Mouse (Mus musculus): Measurements from ENCODE around the gene Ddx39. TPM values are rescaled to one million over a fixed set of nuclear protein-coding genes. Genes with fewer than 3 reads are reported as not detected.
A peak's percentile ranks its signal among the peaks of the same experiment; 100 is the strongest.

Ddx39 gene
- polyA plus RNA-seq, 1 experiment: 24.0 TPM

DNA sequence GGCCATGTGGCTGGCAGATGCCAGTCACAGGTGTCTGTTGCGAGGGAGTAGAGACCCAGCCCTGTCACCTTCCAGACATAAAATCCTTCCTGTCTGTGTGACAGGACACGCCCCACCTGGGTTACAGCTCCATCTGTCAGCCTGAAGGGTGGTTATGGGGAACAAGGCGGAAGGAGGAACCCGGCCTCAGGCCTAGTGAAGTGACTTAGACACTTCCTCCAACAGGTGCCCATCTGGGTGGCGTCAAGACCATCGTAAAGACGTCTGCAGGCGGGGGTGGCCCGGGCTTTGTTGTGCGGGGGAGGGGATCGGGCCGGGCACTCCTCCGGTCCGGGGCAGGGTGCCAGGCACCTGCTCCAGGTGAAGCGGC lies 16.7 kb upstream of the Ddx39 start:
- Histone ChIP-seq H3K4me1 (ENCODE audit: control insufficient read depth, insufficient read depth, low read length) (peaks cover 27% of the 10 kb centered on the region), H3K4me3 (replicated peaks; ENCODE audit: extremely low read depth, low read depth, low read length) (peak overlapping the region; percentile 74)
- no peak for TF ChIP-seq CTCF (IDR thresholded peaks at IDR 0.05; ENCODE audit: insufficient read depth, low read length)
- no peak for TF ChIP-seq POLR2A (IDR thresholded peaks at IDR 0.05; ENCODE audit: borderline replicate concordance, extremely low read depth, low read depth, low read length)
- under 1% methylated on average over 15 of the region's 15 CpGs for WGBS
- DNase-seq: peak; percentile 67

DNA sequence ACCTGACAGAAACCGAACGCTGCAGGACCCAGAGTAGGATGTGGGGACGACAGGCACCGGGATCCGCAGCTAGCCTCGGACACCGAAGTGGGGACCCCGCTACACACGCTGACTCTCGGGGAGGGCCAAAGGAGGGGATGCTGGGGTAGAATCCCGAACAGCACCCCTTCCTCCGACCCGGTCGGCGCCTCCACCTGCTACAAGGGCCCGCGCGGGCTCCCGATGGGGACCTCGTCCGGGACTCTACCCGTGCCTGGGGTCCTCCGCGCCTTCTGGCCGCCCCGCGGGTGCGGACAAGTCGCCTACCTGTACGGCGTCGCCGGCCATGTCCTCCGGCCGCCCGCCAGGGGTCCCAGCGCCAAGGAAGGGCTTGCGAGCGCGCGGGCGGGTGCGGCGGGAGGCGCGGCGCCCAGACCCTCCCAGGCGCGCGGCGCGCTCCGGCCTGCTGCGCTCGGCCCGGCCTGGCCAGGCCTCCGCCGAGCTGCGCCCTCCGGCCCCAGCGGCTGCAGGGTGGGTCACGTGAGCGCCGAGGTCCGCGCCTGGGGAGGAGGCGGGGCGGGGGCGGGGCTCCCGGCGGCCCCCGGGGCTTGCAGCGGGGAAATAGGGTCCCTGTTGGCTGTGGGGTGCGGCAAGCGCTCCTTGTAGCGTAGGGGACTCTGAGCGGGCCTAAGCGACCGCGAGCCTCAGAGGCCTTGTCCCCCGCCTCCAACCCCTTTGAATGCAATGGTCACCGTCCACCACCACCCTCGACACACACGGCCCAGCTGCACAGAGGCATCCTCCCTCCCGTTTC lies 16.1 kb upstream of the Ddx39 start, which contains the start of gene Pkn1:
Pkn1 (minus strand) TSS at position 519 of the 793 bp plus-strand sequence.
- peak within 1 kb of the TSS; percentile 74 for H3K4me3 ChIP-seq (replicated peaks; ENCODE audit: extremely low read depth, low read depth, low read length)

DNA sequence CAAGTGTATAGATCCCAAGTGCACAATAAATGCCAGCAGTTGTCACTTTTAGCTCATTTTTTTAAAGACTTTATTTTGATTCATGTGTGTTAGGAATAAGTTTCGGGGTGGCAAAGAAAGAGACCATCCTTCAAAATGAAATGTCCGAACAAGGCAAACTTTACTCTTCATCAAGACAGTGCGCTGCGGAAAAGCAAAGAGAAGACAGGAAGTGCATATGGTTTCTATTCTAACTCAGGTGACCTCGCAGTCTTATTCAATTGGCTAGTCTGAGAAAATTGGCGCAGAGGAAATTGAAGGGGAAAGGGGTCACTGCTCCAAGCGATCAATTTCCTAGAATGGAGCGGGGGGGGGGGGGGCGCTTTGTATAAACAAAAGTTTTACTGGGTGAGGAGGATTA lies 15.4 kb upstream of the Ddx39 start:
- Histone ChIP-seq H3K4me3 (replicated peaks; ENCODE audit: extremely low read depth, low read depth, low read length) (peak overlapping the region; percentile 74), H3K4me1 (ENCODE audit: control insufficient read depth, insufficient read depth, low read length) (peaks cover 22% of the 10 kb centered on the region)
- TF ChIP-seq CTCF (IDR thresholded peaks at IDR 0.05; ENCODE audit: insufficient read depth, low read length): no peak
- no peak for TF ChIP-seq POLR2A (IDR thresholded peaks at IDR 0.05; ENCODE audit: borderline replicate concordance, extremely low read depth, low read depth, low read length)
- WGBS: 14% methylated on average over 9 of the region's 9 CpGs
- no peak for DNase-seq

More for the DNA sequence above, 16.1 kb upstream of the Ddx39 start, which contains the start of gene Pkn1:
- TF ChIP-seq POLR2A (IDR thresholded peaks at IDR 0.05; ENCODE audit: borderline replicate concordance, extremely low read depth, low read depth, low read length) (peak; percentile 74), CTCF (IDR thresholded peaks at IDR 0.05; ENCODE audit: insufficient read depth, low read length) (no peak)
- peaks cover 25% of the 10 kb centered on the region for H3K4me1 ChIP-seq (ENCODE audit: control insufficient read depth, insufficient read depth, low read length)
- DNase-seq: peak; percentile 71
- under 1% methylated on average over 78 of the region's 85 CpGs for WGBS

DNA sequence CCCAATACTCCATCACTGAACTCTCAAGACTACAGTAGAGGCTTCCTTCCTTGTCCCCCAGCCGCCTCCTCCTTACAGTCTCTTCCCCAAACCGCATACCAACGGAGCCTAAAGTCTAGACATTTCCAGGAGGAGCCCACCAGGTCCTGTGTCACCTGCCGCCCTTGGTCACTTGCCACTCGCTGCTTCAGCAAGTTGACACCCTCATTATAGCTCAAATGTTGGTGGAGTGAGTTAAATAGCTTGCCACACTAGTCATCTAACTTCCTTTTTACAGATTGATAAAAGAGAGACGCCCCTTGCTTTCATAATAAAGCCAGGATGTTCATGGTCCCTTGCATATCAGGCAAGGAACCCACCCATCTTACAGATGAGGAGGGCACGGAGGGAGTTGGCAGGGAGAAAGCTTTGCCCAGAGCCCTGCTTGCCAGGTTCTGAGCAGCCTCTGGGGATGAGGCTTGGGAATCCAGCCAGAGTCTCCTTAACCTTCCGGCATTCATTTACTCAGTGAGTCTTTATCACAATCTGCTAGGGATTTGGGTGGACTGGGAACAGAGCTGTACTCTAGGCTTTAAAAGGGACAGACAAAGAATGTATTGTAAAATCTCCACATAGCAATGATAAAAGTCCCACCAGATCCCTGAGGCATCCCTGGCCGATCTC lies 14.4 kb upstream of the Ddx39 start:
- Histone ChIP-seq H3K4me3 (replicated peaks; ENCODE audit: extremely low read depth, low read depth, low read length) (no peak overlapping the region), H3K4me1 (ENCODE audit: control insufficient read depth, insufficient read depth, low read length) (peaks cover 12% of the 10 kb centered on the region)
- DNase-seq: no peak
- no peak for TF ChIP-seq CTCF (IDR thresholded peaks at IDR 0.05; ENCODE audit: insufficient read depth, low read length)
- WGBS: 64% methylated on average over 9 of the region's 9 CpGs

DNA sequence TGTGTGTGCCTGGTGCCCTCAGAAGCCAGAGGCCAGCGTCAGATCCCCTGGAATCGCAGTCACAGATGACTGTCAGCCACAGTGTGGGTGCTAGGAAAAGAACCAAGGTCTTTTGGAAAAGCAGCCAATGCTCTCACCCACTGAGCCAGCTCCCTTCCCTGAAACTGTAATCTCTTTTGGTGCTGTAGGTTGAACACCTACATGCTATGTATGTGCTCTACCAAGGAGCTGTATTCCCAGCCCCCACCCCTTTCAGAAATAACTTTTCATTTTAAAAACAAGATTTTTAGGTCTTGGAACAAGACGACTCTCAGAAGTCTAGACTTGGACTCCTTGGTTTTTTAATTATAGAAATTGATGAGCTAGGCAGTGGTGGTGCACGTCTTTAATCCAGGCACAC lies 11.6 kb upstream of the Ddx39 start:
- TF ChIP-seq POLR2A (IDR thresholded peaks at IDR 0.05; ENCODE audit: borderline replicate concordance, extremely low read depth, low read depth, low read length): no peak
- no peak for TF ChIP-seq CTCF (IDR thresholded peaks at IDR 0.05; ENCODE audit: insufficient read depth, low read length)
- no peak for DNase-seq
- Histone ChIP-seq H3K4me1 (ENCODE audit: control insufficient read depth, insufficient read depth, low read length) (no peaks in the 10 kb centered on the region), H3K4me3 (replicated peaks; ENCODE audit: extremely low read depth, low read depth, low read length) (no peak overlapping the region)
- 78% methylated on average over 4 of the region's 4 CpGs for WGBS

DNA sequence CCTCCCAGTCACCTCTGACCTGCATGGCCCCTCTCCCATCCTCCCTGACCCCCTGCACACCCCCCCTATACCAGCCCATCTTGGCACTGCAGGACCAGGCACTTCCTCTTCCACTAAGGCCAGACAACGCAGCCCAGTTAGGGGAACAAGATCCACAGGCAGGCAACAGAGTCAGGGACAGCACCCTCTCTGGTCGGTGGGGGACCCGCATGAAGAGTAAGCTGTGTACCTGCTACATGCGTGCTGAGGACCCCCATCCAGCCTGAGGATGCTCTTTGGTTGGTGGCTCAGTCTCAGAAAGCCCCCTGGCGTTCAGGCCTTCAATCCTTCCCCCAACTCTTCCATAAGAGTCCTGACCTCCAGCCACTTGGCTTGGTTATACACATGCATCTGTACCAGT lies 8.6 kb upstream of the Ddx39 start:
- no peak for DNase-seq
- 61% methylated on average over 5 of the region's 5 CpGs for WGBS
- no peak overlapping the region for H3K4me3 ChIP-seq (replicated peaks; ENCODE audit: extremely low read depth, low read depth, low read length)
- no peaks in the 10 kb centered on the region for H3K4me1 ChIP-seq (ENCODE audit: control insufficient read depth, insufficient read depth, low read length)
- TF ChIP-seq CTCF (IDR thresholded peaks at IDR 0.05; ENCODE audit: insufficient read depth, low read length): no peak
- no peak for TF ChIP-seq POLR2A (IDR thresholded peaks at IDR 0.05; ENCODE audit: borderline replicate concordance, extremely low read depth, low read depth, low read length)

DNA sequence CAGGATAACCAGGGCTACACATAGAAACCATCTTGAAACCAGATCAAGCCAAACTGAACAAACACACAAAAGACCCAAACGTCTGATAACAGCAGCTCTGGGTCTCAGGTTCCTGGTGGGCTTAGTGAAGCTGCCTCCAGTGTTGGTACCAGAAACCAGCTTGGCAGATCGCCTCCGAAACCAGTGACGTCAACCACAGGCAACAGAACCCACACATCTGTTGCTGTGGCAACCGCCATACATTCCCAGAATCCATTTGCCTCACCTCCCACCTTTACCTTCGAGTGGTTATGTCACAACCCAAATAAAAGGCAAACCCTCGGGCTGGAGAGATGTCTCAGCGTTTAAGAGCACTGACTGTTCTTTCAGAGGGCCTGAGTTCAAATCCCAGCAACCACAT lies 7.4 kb upstream of the Ddx39 start:
- no peak for DNase-seq
- no peak for TF ChIP-seq POLR2A (IDR thresholded peaks at IDR 0.05; ENCODE audit: borderline replicate concordance, extremely low read depth, low read depth, low read length)
- no peak for TF ChIP-seq CTCF (IDR thresholded peaks at IDR 0.05; ENCODE audit: insufficient read depth, low read length)
- 62% methylated on average over 8 of the region's 8 CpGs for WGBS
- Histone ChIP-seq H3K4me3 (replicated peaks; ENCODE audit: extremely low read depth, low read depth, low read length) (no peak overlapping the region), H3K4me1 (ENCODE audit: control insufficient read depth, insufficient read depth, low read length) (no peaks in the 10 kb centered on the region)

DNA sequence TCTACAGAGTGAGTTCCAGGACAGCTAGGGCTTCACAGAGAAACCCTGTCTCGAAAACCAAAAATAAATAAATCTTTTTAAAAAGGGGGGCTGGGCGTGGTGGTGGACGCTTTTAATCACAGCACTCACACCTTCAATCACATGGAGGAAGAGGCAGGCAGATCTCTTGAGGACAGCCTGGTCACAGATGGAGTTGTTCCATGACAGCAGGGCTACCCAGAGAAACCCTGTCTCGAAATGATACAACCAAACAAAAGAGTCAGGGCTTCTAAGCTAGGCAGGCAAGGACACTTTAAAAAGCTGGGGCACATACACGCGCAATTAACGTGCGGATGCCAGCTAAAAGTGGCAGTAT lies 324 bp upstream of the Ddx39 start:
- no peak for DNase-seq
- Histone ChIP-seq H3K4me3 (replicated peaks; ENCODE audit: extremely low read depth, low read depth, low read length) (peak overlapping the region; percentile 6), H3K4me1 (ENCODE audit: control insufficient read depth, insufficient read depth, low read length) (peaks cover 4% of the 10 kb centered on the region; the same call in 1 of the 2 replicates)
- WGBS: 13% methylated on average over 8 of the region's 8 CpGs
- TF ChIP-seq POLR2A (IDR thresholded peaks at IDR 0.05; ENCODE audit: borderline replicate concordance, extremely low read depth, low read depth, low read length): no peak
- TF ChIP-seq CTCF (IDR thresholded peaks at IDR 0.05; ENCODE audit: insufficient read depth, low read length): no peak

DNA sequence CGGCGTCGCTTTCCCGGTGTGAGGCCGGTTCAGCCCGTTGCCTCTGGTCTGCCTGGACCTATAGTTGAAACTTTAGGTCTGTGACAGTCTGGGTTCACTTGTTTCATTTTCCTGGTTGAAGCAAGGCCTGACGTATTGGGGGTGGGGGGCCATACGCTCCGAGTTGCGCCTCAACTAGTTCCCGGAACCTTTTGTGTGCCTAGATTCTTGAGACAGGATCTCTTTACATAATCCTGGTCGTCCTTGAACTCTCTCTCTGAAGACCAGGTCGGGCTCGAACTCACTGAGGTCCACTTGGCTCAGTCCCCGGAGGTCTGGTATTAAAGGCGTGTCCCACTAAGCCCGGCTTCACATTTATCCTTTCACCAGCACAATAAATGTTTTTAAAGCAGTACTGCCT lies 794 bp downstream of the Ddx39 start:
- WGBS: under 1% methylated on average over 17 of the region's 17 CpGs
- no peak for DNase-seq
- no peak for TF ChIP-seq POLR2A (IDR thresholded peaks at IDR 0.05; ENCODE audit: borderline replicate concordance, extremely low read depth, low read depth, low read length)
- TF ChIP-seq CTCF (IDR thresholded peaks at IDR 0.05; ENCODE audit: insufficient read depth, low read length): no peak
- Histone ChIP-seq H3K4me1 (ENCODE audit: control insufficient read depth, insufficient read depth, low read length) (peaks cover 4% of the 10 kb centered on the region; the same call in 1 of the 2 replicates), H3K4me3 (replicated peaks; ENCODE audit: extremely low read depth, low read depth, low read length) (peak overlapping the region; percentile 72)

DNA sequence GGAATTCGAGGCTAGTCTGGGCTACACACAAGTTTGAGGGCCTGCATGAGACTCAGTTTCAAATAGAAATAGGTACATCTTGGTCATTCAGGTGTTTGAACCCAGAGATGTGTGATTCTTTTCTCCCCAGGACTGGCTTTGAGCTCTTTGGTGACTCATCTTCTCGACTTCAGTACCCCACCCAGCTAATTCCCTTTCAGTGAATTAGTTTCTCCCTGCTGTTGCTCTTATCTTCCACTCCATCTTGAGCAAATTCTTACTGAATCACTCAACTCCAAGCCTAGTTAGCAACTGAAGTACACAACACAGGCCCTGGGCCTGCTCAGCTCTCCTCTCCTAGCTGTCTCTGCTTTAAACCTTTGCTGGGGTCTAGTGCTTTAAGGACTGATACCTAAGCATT lies 1.6 kb downstream of the Ddx39 start:
- 42% methylated on average over 2 of the region's 2 CpGs for whole genome bisulfite sequencing
- Histone ChIP-seq H3K4me3 (replicated peaks; ENCODE audit: extremely low read depth, low read depth, low read length) (no peak overlapping the region), H3K4me1 (ENCODE audit: control insufficient read depth, insufficient read depth, low read length) (peaks cover 4% of the 10 kb centered on the region; the same call in 1 of the 2 replicates)
- no peak for DNase-seq
- no peak for TF ChIP-seq POLR2A (IDR thresholded peaks at IDR 0.05; ENCODE audit: borderline replicate concordance, extremely low read depth, low read depth, low read length)
- TF ChIP-seq CTCF (IDR thresholded peaks at IDR 0.05; ENCODE audit: insufficient read depth, low read length): no peak

Measured in lung, adult 2 months (tissue).